Mouse (Mus musculus) ES-E14 (cell line): ENCODE measurements around the gene Psd. TPM values are rescaled to one million over a fixed set of nuclear protein-coding genes. Genes with fewer than 3 reads are reported as not detected.

Experiments used
- DNase-seq: peaks from one replicate; pipeline ENCODE4 v3.0.0-alpha.2; 2013; ENCODE audit warnings: low read depth, low spot score
- H3K27ac ChIP-seq: 2 replicates; pipeline ENCODE4 v1.5.1; 2012; ENCODE audit warnings: low read depth, mild to moderate bottlenecking, low read length, moderate library complexity, mixed read lengths; ENCODE audit not compliant: poor library complexity, insufficient read depth, severe bottlenecking
- H3K36me3 ChIP-seq: 2 replicates; pipeline ENCODE4 v1.6.1; 2012; ENCODE audit warnings: mild to moderate bottlenecking, low read length, moderate library complexity, mixed read lengths; ENCODE audit not compliant: control insufficient read depth, poor library complexity, insufficient read depth, severe bottlenecking
- H3K4me1 ChIP-seq, 2 experiments: fragments of 150-350 bp in 1 of 2; sonication (generic) in 1 of 2; 2 replicates each; pipeline ENCODE4 v1.6.1; 2012; ENCODE audit warnings: low read length in 2 of 2, mild to moderate bottlenecking in 1 of 2, mixed read lengths in 1 of 2; ENCODE audit not compliant: control insufficient read depth in 2 of 2, insufficient read depth in 2 of 2, poor library complexity in 1 of 2
- H3K4me3 ChIP-seq, 2 experiments: fragments of 150-350 bp in 1 of 2; sonication (generic) in 1 of 2; 2 replicates each; pipeline ENCODE4 v1.5.1; 2012; ENCODE audit warnings: low read length in 2 of 2, low read depth in 1 of 2, mild to moderate bottlenecking in 1 of 2, mixed read lengths in 1 of 2; ENCODE audit not compliant: insufficient read depth in 1 of 2, poor library complexity in 1 of 2, severe bottlenecking in 1 of 2
- H3K9ac ChIP-seq: 2 replicates; pipeline ENCODE4 v1.6.1; 2012; ENCODE audit warnings: low read depth, mild to moderate bottlenecking, low read length, mixed read lengths; ENCODE audit not compliant: poor library complexity, insufficient read depth, severe bottlenecking
- H3K9me3 ChIP-seq: fragments of 150-350 bp; sonication (generic); 2 replicates; pipeline ENCODE4 v1.6.1; 2012; ENCODE audit warnings: low read depth, mild to moderate bottlenecking, low read length; ENCODE audit not compliant: control insufficient read depth, insufficient read depth
- CHD2 ChIP-seq: IDR thresholded peaks from 2 replicates; pipeline ENCODE4 v1.6.1; 2014; ENCODE audit warnings: mild to moderate bottlenecking, low read depth, low read length, inconsistent platforms
- HCFC1 ChIP-seq: IDR thresholded peaks from 2 replicates; pipeline ENCODE4 v1.6.1; 2012; ENCODE audit warnings: low read length, inconsistent platforms, borderline replicate concordance; ENCODE audit not compliant: insufficient read depth
- MAFK ChIP-seq: IDR thresholded peaks from 2 replicates; pipeline ENCODE4 v1.6.1; 2014; ENCODE audit warnings: mild to moderate bottlenecking, low read depth, low read length, inconsistent platforms; ENCODE audit not compliant: insufficient read depth
- ZC3H11A ChIP-seq: IDR thresholded peaks from 2 replicates; pipeline ENCODE4 v1.6.1; 2012; ENCODE audit warnings: low read depth, mild to moderate bottlenecking, inconsistent platforms, low read length, borderline replicate concordance
- ZNF384 ChIP-seq: IDR thresholded peaks from 2 replicates; pipeline ENCODE4 v1.6.1; 2012; ENCODE audit warnings: low read depth, low read length, inconsistent platforms
- in situ Hi-C, 2 experiments: fragments of 600-800 bp; cut with MboI; formaldehyde crosslinking; loops; one replicate each; pipeline ENCODE4 v1.15.1; 2025; ENCODE audit warnings: low sequenced_read_pairs in 2 of 2, inconsistent platforms in 1 of 2; ENCODE audit not compliant: unreplicated experiment in 2 of 2
- total RNA-seq: library from RNA; depleted of rRNA; stranded (reverse); fragments of 300-350 nt; gene quantifications from 2 replicates; pipeline ENCODE4 v1.2.3, GENCODE M21; 2012

The Psd gene
- total RNA-seq, 1 experiment: 2.4 TPM

- Histone ChIP-seq H3K27ac (no peak overlapping the region), H3K9ac (no peak overlapping the region), H3K4me3 (no peak overlapping the region), H3K4me1 (peaks cover 0 to 10% of the 10 kb centered on the region in 2 experiments; a peak in 1 of 4 replicates), H3K36me3 (no peaks in the 10 kb centered on the region), H3K9me3 (no peaks in the 10 kb centered on the region)
- no peak for TF ChIP-seq CHD2
- no peak for TF ChIP-seq MAFK
- no peak for TF ChIP-seq HCFC1
- no peak for TF ChIP-seq ZC3H11A
- no peak for DNase-seq
- in situ Hi-C loops: no loop called here
Observed at GRCm38 (mm10) chr19:46324366-46324765, 2.6 kb downstream of the Psd start.

GRCm38 (mm10) chr19:46323716-46324115 lies 3.2 kb downstream of the Psd start:
- no peak overlapping the region for H3K27ac ChIP-seq
- no peaks in the 10 kb centered on the region for H3K36me3 ChIP-seq
- TF ChIP-seq ZC3H11A (no peak), HCFC1 (no peak), MAFK (no peak), ZNF384 (no peak), CHD2 (no peak)
- no peak overlapping the region for H3K4me3 ChIP-seq
- no peaks in the 10 kb centered on the region for H3K9me3 ChIP-seq
- in situ Hi-C loops: no loop called here
- no peak overlapping the region for H3K9ac ChIP-seq
- peaks cover 0 to 8% of the 10 kb centered on the region in 2 experiments; a peak in 1 of 4 replicates for H3K4me1 ChIP-seq
- no peak for DNase-seq

- TF ChIP-seq ZNF384: no peak
- no peak for TF ChIP-seq HCFC1
- no peak for TF ChIP-seq MAFK
- no peak for TF ChIP-seq ZC3H11A
- DNase-seq: no peak
- in situ Hi-C loops: no loop called here
- no peak overlapping the region for H3K9ac ChIP-seq
- H3K9me3 ChIP-seq: no peaks in the 10 kb centered on the region
- no peaks in the 10 kb centered on the region for H3K36me3 ChIP-seq
- no peak overlapping the region for H3K27ac ChIP-seq
- peaks cover 0 to 10% of the 10 kb centered on the region in 2 experiments; a peak in 1 of 4 replicates for H3K4me1 ChIP-seq
- no peak overlapping the region for H3K4me3 ChIP-seq
Observed at GRCm38 (mm10) chr19:46322996-46323572, 3.9 kb downstream of the Psd start.

DNA sequence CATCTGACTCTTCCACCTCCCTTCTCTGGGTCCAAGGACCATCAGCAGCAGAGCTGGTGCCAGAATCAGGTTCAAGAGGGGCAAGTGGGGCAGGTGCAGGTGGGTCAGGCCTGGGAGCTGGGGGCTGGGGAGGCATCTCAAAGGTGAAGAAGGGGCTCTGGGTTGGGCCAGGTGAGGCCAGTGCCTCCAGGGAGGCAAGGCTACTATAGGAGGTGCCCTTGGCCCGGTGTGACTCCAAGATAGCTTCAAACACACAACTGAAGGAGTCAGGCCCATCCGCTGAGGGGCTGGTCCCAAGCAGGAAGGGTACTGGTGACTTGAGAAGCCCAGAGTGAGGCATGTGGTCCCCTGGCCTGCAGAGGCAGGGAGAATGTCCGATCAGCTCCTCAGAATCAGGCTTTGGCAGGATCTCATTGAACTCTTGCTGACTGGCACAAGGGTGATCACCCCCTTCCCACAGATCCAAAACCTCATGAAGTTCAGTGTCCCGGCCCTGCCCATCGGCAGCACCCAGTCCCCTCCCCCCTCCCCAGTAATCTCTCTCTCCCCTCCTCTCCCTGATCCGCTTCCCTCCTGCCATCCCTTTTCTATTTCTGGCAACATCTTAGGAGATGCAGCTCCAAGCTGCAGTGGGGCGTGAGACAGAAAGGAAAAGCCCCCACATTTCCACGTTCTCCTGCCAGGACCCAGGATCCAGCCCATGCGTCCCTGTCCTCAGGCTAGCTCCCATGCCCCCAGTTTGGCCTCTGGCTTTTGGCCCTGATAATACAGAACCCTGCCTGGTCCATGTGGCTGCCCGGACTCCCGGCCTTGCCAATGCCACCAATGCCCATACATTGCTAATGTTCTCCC lies 4.6 kb downstream of the Psd start:
- peaks cover 0 to 10% of the 10 kb centered on the region in 2 experiments; a peak in 1 of 4 replicates for H3K4me1 ChIP-seq
- H3K4me3 ChIP-seq: no peak overlapping the region
- in situ Hi-C loops: no loop called here
- H3K9me3 ChIP-seq: no peaks in the 10 kb centered on the region
- no peak overlapping the region for H3K9ac ChIP-seq
- no peak overlapping the region for H3K27ac ChIP-seq
- DNase-seq: no peak
- TF ChIP-seq ZNF384: no peak
- TF ChIP-seq HCFC1: no peak
- no peak for TF ChIP-seq ZC3H11A
- TF ChIP-seq MAFK: no peak
- no peak for TF ChIP-seq CHD2
- no peaks in the 10 kb centered on the region for H3K36me3 ChIP-seq
